Mouse (Mus musculus): Measurements from ENCODE around the gene Ndufv1. TPM values are rescaled to one million over a fixed set of nuclear protein-coding genes. Genes with fewer than 3 reads are reported as not detected.

Gene Ndufv1
- 124 TPM for polyA plus RNA-seq (2014; fragmentation: Illumina TruSeq; extraction: RNeasy Lipid Tissue Mini Kit (QIAGEN cat#74804); ENCODE audit: low read depth, low replicate concordance)

GRCm38 (mm10) chr19:4012432-4013022 is at the start of gene Ndufv1:
TSS of gene Ndufv1 (minus strand) at chr19:4012806.

DNA sequence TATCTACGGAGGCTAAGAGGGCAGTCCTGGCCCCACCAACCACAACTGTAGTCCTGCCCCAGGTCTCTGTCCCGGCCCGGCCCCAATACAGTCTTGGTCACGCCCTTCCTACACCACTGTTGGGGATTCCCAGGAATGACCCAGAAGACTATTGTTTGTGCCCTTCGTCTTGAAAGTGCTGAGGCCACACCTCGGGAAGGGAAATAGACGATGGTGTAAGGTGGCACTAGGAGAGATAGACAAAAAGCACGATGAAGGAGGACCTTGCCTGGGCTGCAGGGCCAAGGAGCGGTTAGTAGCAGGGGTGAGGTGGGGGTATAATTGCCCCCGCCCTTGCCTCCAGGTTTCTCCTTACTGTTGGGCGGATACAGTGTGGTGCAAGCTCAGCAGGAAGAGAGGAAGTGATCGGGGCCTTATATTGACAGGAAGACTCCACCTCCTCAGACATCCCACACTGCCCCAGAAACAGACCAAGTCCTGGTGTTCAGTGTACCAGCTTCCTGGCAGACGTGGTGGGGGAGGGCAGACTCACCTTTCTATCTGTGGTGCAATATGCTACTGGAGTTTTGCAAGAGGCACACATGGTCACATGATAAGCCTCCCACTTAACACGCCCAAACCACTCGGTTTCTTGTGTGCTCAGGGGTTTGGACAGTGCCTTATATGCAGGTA is 46.6 kb upstream of the Ndufv1 start, which contains the start of gene Gstp3:
Gene Gstp3, minus strand, starts transcription at position 501 of the 672 bp plus-strand sequence.

GRCm38 (mm10) chr19:4045966-4046865 is 33.6 kb upstream of the Ndufv1 start, which contains the start of gene Gstp2:
TSS of gene Gstp2 (minus strand) at chr19:4046023.

GRCm38 (mm10) chr19:4037788-4038232 is 25.2 kb upstream of the Ndufv1 start, which contains the start of gene Gstp1:
TSS of gene Gstp1 (minus strand) at chr19:4037985.

DNA sequence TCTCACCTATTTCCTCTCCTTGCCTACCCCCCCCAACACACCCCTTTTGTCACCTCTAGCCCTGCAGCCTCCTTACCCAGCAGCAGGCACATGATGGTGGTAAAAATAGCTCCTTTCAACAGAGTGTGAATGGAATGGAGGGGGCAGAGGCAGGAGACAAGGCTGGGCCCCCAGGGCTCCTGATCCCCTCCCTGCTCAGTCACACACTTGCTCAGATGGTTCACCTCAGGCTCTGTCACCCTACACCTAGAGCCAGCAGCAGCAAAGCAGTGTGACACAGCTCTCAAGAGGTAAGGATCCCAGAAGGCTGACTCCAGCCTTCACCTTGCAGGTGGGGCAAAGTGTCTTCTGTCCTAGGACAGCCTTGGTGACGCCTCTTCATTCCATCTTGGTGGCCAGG is 9.5 kb downstream of the Ndufv1 start, which contains the start of gene Doc2g:
Gene Doc2g, plus strand, starts transcription at position 202 of the 400 bp plus-strand sequence.

GRCm38 (mm10) chr19:4000119-4000900 is 12.3 kb downstream of the Ndufv1 start, which contains the start of the genes Nudt8 and Gm49405:
TSS of gene Nudt8 (plus strand) at chr19:4000580.
TSS of gene Gm49405 (plus strand) at chr19:4000626.

GRCm38 (mm10) chr19:3992416-3992815 is 20.2 kb downstream of the Ndufv1 start, which contains the start of gene Tbx10:
TSS of gene Tbx10 (plus strand) at chr19:3992752.

DNA sequence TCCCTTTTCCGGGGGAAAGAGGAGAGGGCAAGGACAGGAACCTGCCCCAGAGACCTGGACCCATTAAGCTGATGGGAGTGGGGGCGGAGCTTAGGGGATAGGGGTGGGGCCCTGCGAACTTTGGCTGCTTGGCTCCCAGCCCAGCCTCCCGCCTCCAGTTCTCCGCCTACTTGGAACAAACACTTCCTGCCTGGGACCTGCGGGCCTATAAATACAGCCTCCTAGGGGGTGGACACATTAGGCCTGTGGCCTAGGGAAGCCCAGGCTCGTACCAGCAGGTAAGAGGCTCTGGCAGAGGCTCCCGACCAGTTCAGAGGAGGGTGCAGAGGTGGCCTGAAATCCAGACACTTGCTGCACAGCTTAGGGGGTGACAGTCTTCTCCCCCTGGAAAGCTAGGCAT is 26.3 kb downstream of the Ndufv1 start, which contains the start of gene Acy3:
Gene Acy3, plus strand, starts transcription at position 237 of the 400 bp plus-strand sequence.

GRCm38 (mm10) chr19:3972229-3972628 is 40.4 kb downstream of the Ndufv1 start, which contains the start of gene Aldh3b2:
TSS of gene Aldh3b2 (plus strand) at chr19:3972328.

DNA sequence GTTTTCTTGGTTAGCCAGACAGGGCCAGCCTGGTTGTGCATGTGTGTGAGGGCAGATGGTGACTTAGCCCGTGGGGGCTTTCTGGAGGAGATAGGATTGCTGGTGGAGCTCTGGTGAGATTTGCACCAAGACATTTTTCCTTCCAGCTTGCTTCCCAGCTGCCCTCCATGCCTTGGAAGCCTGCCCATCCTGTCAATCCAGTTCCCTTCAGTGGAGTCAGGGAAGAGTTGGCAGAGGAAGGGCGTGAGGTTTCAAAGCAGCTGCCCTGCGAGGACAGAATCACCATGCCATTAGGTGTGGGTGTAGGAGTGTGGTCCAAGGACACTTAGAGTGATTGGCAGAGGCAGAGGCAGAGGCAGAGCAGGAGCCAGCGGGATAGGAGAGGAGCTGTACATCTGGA is 54.1 kb downstream of the Ndufv1 start, which contains the start of gene Aldh3b3:
Gene Aldh3b3, plus strand, starts transcription at position 176 of the 400 bp plus-strand sequence.

Other genes with a start within 250 kb of the Ndufv1 start
- gene Kmt5b, start 245.4 kb downstream of the Ndufv1 start, polyA plus RNA-seq (2014; fragmentation: Illumina TruSeq; extraction: RNeasy Lipid Tissue Mini Kit (QIAGEN cat#74804); ENCODE audit: low read depth, low replicate concordance), result 34.3 TPM
- 57.2 TPM for gene Chka, start 161.0 kb downstream of the Ndufv1 start, polyA plus RNA-seq (2014; fragmentation: Illumina TruSeq; extraction: RNeasy Lipid Tissue Mini Kit (QIAGEN cat#74804); ENCODE audit: low read depth, low replicate concordance)
- 33.4 TPM for gene Tcirg1, start 105.7 kb downstream of the Ndufv1 start, polyA plus RNA-seq (2014; fragmentation: Illumina TruSeq; extraction: RNeasy Lipid Tissue Mini Kit (QIAGEN cat#74804); ENCODE audit: low read depth, low replicate concordance)
- gene Ndufs8, start 100.0 kb downstream of the Ndufv1 start, polyA plus RNA-seq (2014; fragmentation: Illumina TruSeq; extraction: RNeasy Lipid Tissue Mini Kit (QIAGEN cat#74804); ENCODE audit: low read depth, low replicate concordance), result 112 TPM
- 8.3 TPM for gene Aldh3b1, start 83.0 kb downstream of the Ndufv1 start, polyA plus RNA-seq (2014; fragmentation: Illumina TruSeq; extraction: RNeasy Lipid Tissue Mini Kit (QIAGEN cat#74804); ENCODE audit: low read depth, low replicate concordance)
- 55.5 TPM for gene Unc93b1, start 77.6 kb downstream of the Ndufv1 start, polyA plus RNA-seq (2014; fragmentation: Illumina TruSeq; extraction: RNeasy Lipid Tissue Mini Kit (QIAGEN cat#74804); ENCODE audit: low read depth, low replicate concordance)
- 0.15 TPM for gene Aldh3b3, start 54.2 kb downstream of the Ndufv1 start, polyA plus RNA-seq (2014; fragmentation: Illumina TruSeq; extraction: RNeasy Lipid Tissue Mini Kit (QIAGEN cat#74804); ENCODE audit: low read depth, low replicate concordance)
- gene Aldh3b2, start 40.5 kb downstream of the Ndufv1 start, polyA plus RNA-seq (2014; fragmentation: Illumina TruSeq; extraction: RNeasy Lipid Tissue Mini Kit (QIAGEN cat#74804); ENCODE audit: low read depth, low replicate concordance), result 10.9 TPM
- 32.3 TPM for gene Acy3, start 26.2 kb downstream of the Ndufv1 start, polyA plus RNA-seq (2014; fragmentation: Illumina TruSeq; extraction: RNeasy Lipid Tissue Mini Kit (QIAGEN cat#74804); ENCODE audit: low read depth, low replicate concordance)
- not detected for gene Tbx10, start 20.1 kb downstream of the Ndufv1 start, polyA plus RNA-seq (2014; fragmentation: Illumina TruSeq; extraction: RNeasy Lipid Tissue Mini Kit (QIAGEN cat#74804); ENCODE audit: low read depth, low replicate concordance)
- gene Nudt8, start 12.2 kb downstream of the Ndufv1 start, polyA plus RNA-seq (2014; fragmentation: Illumina TruSeq; extraction: RNeasy Lipid Tissue Mini Kit (QIAGEN cat#74804); ENCODE audit: low read depth, low replicate concordance), result 25.3 TPM
- 2.5 TPM for gene Gm49405, start 12.2 kb downstream of the Ndufv1 start, polyA plus RNA-seq (2014; fragmentation: Illumina TruSeq; extraction: RNeasy Lipid Tissue Mini Kit (QIAGEN cat#74804); ENCODE audit: low read depth, low replicate concordance)
- 3.2 TPM for gene Doc2g, start 9.5 kb downstream of the Ndufv1 start, polyA plus RNA-seq (2014; fragmentation: Illumina TruSeq; extraction: RNeasy Lipid Tissue Mini Kit (QIAGEN cat#74804); ENCODE audit: low read depth, low replicate concordance)
- gene Gstp1, start 25.2 kb upstream of the Ndufv1 start, polyA plus RNA-seq (2014; fragmentation: Illumina TruSeq; extraction: RNeasy Lipid Tissue Mini Kit (QIAGEN cat#74804); ENCODE audit: low read depth, low replicate concordance), result 408 TPM
- gene Gstp2, start 33.2 kb upstream of the Ndufv1 start, polyA plus RNA-seq (2014; fragmentation: Illumina TruSeq; extraction: RNeasy Lipid Tissue Mini Kit (QIAGEN cat#74804); ENCODE audit: low read depth, low replicate concordance), result 25.3 TPM
- gene Gstp3, start 46.8 kb upstream of the Ndufv1 start, polyA plus RNA-seq (2014; fragmentation: Illumina TruSeq; extraction: RNeasy Lipid Tissue Mini Kit (QIAGEN cat#74804); ENCODE audit: low read depth, low replicate concordance), result 0.71 TPM
- gene Cabp2, start 68.8 kb upstream of the Ndufv1 start, polyA plus RNA-seq (2014; fragmentation: Illumina TruSeq; extraction: RNeasy Lipid Tissue Mini Kit (QIAGEN cat#74804); ENCODE audit: low read depth, low replicate concordance), result not detected
- 93.4 TPM for gene Cdk2ap2, start 84.4 kb upstream of the Ndufv1 start, polyA plus RNA-seq (2014; fragmentation: Illumina TruSeq; extraction: RNeasy Lipid Tissue Mini Kit (QIAGEN cat#74804); ENCODE audit: low read depth, low replicate concordance)
- gene Pitpnm1, start 87.2 kb upstream of the Ndufv1 start, polyA plus RNA-seq (2014; fragmentation: Illumina TruSeq; extraction: RNeasy Lipid Tissue Mini Kit (QIAGEN cat#74804); ENCODE audit: low read depth, low replicate concordance), result 29.6 TPM
- gene Aip, start 113.1 kb upstream of the Ndufv1 start, polyA plus RNA-seq (2014; fragmentation: Illumina TruSeq; extraction: RNeasy Lipid Tissue Mini Kit (QIAGEN cat#74804); ENCODE audit: low read depth, low replicate concordance), result 74.7 TPM
- gene Gpr152, start 127.0 kb upstream of the Ndufv1 start, polyA plus RNA-seq (2014; fragmentation: Illumina TruSeq; extraction: RNeasy Lipid Tissue Mini Kit (QIAGEN cat#74804); ENCODE audit: low read depth, low replicate concordance), result 0.19 TPM
- 1.1 TPM for gene Cabp4, start 131.2 kb upstream of the Ndufv1 start, polyA plus RNA-seq (2014; fragmentation: Illumina TruSeq; extraction: RNeasy Lipid Tissue Mini Kit (QIAGEN cat#74804); ENCODE audit: low read depth, low replicate concordance)
- 169 TPM for gene Coro1b, start 135.8 kb upstream of the Ndufv1 start, polyA plus RNA-seq (2014; fragmentation: Illumina TruSeq; extraction: RNeasy Lipid Tissue Mini Kit (QIAGEN cat#74804); ENCODE audit: low read depth, low replicate concordance)
- 3.3 TPM for gene Ptprcap, start 140.8 kb upstream of the Ndufv1 start, polyA plus RNA-seq (2014; fragmentation: Illumina TruSeq; extraction: RNeasy Lipid Tissue Mini Kit (QIAGEN cat#74804); ENCODE audit: low read depth, low replicate concordance)
- gene Rps6kb2, start 150.5 kb upstream of the Ndufv1 start, polyA plus RNA-seq (2014; fragmentation: Illumina TruSeq; extraction: RNeasy Lipid Tissue Mini Kit (QIAGEN cat#74804); ENCODE audit: low read depth, low replicate concordance), result 27.2 TPM
- gene Carns1, start 162.7 kb upstream of the Ndufv1 start, polyA plus RNA-seq (2014; fragmentation: Illumina TruSeq; extraction: RNeasy Lipid Tissue Mini Kit (QIAGEN cat#74804); ENCODE audit: low read depth, low replicate concordance), result 5.1 TPM
- 3.5 TPM for gene Tbc1d10c, start 178.5 kb upstream of the Ndufv1 start, polyA plus RNA-seq (2014; fragmentation: Illumina TruSeq; extraction: RNeasy Lipid Tissue Mini Kit (QIAGEN cat#74804); ENCODE audit: low read depth, low replicate concordance)
- 434 TPM for gene Ppp1ca, start 179.3 kb upstream of the Ndufv1 start, polyA plus RNA-seq (2014; fragmentation: Illumina TruSeq; extraction: RNeasy Lipid Tissue Mini Kit (QIAGEN cat#74804); ENCODE audit: low read depth, low replicate concordance)
- 15.7 TPM for gene Rad9a, start 188.9 kb upstream of the Ndufv1 start, polyA plus RNA-seq (2014; fragmentation: Illumina TruSeq; extraction: RNeasy Lipid Tissue Mini Kit (QIAGEN cat#74804); ENCODE audit: low read depth, low replicate concordance)
- 3.9 TPM for gene Clcf1, start 201.4 kb upstream of the Ndufv1 start, polyA plus RNA-seq (2014; fragmentation: Illumina TruSeq; extraction: RNeasy Lipid Tissue Mini Kit (QIAGEN cat#74804); ENCODE audit: low read depth, low replicate concordance)
- not detected for gene AC109138.7, start 201.6 kb upstream of the Ndufv1 start, polyA plus RNA-seq (2014; fragmentation: Illumina TruSeq; extraction: RNeasy Lipid Tissue Mini Kit (QIAGEN cat#74804); ENCODE audit: low read depth, low replicate concordance)
- 61.3 TPM for gene Pold4, start 219.1 kb upstream of the Ndufv1 start, polyA plus RNA-seq (2014; fragmentation: Illumina TruSeq; extraction: RNeasy Lipid Tissue Mini Kit (QIAGEN cat#74804); ENCODE audit: low read depth, low replicate concordance)

Data from adipose tissue, adult 10 weeks (tissue).